Mouse (Mus musculus) cortical plate, adult 2 months (tissue): ENCODE results near the gene Olfr773.
"Not testable (repeated sequence)": the region's sequence is repeated elsewhere in the genome, so short reads cannot be mapped to it uniquely, and the experiment has no call there.

ENCODE experiments used
- CTCF ChIP-seq: fragments of 200-500 bp; IDR thresholded peaks from 2 replicates; pipeline ENCODE4 v1.5.1; 2011; ENCODE audit warnings: mild to moderate bottlenecking, control low read depth, low read length; ENCODE audit not compliant: insufficient read depth; ENCODE audit errors: extremely low read depth
- POLR2A ChIP-seq: fragments of 200-500 bp; IDR thresholded peaks from 2 replicates; pipeline ENCODE4 v1.6.1; 2011; ENCODE audit warnings: mild to moderate bottlenecking, low read length, control low read depth; ENCODE audit not compliant: insufficient read depth; ENCODE audit errors: extremely low read depth

DNA sequence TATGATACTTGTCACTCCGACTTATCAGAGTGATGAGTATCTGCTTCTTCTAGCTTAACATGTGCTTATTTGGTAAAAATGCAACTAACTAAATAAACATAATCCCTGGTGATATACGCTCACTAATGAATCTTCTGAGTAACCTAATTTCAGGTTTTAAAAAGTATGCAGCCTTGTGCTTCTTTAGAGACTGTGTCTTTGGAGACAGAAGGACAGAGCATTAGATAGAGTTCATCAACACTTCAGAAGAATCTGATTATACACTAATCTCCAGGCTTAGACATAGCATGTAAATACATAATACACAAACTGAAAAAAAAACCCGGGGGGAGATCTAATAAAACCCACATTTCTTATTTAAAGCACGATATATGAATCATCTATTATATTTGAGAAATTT is 9.4 kb downstream of the Olfr773 start, which contains the start of gene Olfr772:
- TF ChIP-seq POLR2A, CTCF: not testable (repeated sequence)
